Mouse (Mus musculus) lung, postnatal 36 days (tissue): ENCODE measurements around the gene 4931406P16Rik.

Experiments used
- DNase-seq: peaks from one replicate; pipeline ENCODE4 v3.0.0; 2022; ENCODE audit warnings: mixed read lengths

The 4931406P16Rik gene

DNA sequence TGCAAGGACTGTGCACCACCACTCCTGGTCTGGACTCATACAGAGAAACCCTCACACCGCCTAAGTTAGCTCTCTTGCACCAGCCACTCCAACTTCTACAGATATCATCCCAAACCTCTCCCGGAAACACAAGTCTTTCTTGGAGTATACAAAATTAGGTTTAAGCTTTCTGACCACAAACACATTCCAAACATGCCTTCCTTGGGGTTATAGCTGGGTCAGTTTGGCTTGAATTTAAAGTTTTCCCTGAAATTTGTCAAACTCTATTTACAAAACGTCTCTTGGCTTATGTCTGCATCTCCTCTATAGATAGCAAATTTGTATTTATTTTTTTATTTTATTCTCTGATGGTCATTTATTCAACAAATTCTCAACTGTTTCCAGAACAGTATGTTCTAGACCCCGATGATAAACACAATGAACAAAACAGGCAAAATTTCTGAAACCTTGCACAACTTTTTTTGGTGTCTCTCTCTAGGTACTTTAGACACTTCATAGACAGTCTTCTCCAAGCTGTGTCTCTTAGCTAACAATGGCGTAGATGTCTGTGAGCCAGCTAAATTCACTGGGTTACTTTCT is 4.1 kb downstream of the 4931406P16Rik start:
- DNase-seq: no peak

DNA sequence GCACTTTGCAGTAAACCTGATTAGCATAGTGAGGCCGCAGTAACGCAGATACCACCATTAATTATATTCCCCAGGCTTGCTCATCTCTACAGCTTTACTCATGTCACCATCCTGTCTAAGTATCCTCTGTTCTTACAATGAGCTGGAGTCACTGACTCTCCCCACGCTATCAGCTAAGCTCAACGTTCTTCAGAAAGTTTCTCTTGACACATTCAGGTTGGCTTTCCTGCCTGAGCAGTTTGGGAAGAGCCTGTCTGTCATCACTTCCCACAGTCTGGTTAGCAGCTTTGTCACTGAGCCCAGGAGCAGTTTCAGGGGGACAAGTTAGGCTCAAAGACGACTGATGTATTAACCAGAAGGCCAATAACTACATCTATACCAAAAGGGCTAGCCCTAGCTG is 4.8 kb downstream of the 4931406P16Rik start:
- DNase-seq: no peak

DNA sequence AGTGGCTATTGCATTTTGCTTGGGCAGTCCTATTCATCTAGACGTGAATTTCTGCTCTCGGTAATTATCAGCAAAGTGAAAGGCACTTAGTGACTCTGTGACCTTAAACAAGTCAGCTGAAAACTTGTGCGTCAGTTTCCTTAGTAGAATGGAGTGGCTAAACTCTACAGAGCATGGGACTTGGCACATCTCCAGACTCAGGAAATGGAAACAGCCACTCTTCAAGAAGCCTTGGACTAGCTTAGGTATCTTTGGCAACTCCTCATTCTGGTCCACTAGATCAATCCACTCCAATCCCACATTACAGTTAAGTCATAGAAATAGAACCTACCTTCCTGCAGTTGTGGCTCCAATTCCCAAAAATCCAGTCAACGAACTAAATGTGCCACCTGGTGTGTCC is 7.9 kb downstream of the 4931406P16Rik start:
- DNase-seq: peak; percentile 82

DNA sequence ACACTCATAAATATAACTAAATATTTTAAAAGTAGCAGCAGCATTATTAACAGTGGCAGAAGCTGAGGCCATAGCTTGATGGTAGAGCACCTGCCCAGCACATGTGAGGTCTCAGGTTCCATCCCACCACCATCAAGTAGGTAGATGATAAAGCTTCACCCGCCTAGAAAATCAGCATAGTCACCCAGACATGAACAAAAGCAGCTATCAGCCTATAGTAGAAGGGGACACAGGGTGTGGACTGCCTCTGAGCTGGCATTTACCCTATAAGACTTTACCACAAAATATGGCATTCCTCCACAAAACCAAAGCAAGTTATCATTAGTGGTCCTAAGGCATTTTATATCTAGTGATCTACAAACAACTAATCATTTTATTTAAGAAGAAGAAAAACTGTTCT is 10.7 kb downstream of the 4931406P16Rik start:
- DNase-seq: no peak

DNA sequence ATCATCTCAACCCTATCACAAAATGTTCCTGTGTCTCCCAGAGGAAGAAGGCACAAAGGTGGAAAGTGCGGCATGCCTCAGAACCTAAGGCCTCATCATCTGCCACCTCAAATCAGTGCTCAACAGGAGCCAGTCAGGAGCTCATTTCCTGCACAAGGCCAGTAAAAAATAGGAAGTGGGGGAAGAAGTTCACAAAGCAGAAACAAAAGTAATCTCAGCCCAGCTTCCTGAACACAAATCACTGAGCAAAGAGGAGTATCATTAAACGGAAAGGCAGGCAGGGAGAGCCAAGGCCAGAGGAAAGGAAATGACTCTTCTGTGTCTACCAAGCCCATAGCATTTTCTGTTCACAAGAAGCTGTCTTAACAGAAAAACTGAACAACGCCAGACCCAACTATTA is 11.4 kb downstream of the 4931406P16Rik start:
- DNase-seq: peak; percentile 63

DNA sequence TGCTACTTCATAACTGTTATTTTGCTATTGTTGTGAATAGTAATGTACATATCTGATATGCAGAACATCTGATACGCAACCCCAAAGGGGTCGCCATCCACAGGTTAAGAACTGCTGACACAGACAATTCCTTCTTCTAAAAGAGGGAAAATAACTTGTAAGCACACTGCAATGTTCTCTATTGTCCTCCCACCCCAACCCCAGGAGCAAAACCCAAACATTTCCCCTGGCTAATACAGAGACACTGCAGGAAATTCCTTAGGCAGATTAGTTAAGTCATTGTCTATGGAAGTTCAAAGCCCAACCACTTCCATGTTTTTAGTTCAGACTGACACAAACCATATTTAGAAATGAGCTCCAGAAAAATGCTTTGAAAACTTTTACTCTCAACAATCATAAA is 14.5 kb downstream of the 4931406P16Rik start:
- DNase-seq: no peak

DNA sequence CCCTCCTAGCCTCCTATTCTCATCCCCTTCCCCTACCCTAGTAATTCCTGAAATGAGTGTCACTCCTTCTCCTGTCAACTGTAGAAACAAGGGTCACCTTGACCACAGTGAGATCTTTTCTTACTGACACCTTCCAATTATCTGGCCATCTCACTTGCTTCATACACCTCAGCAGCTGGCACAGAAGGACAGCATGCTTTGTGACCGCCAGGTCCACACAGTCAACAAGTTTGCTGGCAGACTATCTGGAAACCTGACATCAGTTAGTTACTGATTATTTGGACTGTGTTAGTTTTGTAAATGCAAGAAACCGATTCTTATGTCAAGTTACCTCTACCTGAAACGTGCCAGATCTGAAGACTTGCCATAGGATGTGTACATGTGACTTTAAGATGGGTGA is 17.2 kb downstream of the 4931406P16Rik start:
- no peak for DNase-seq

DNA sequence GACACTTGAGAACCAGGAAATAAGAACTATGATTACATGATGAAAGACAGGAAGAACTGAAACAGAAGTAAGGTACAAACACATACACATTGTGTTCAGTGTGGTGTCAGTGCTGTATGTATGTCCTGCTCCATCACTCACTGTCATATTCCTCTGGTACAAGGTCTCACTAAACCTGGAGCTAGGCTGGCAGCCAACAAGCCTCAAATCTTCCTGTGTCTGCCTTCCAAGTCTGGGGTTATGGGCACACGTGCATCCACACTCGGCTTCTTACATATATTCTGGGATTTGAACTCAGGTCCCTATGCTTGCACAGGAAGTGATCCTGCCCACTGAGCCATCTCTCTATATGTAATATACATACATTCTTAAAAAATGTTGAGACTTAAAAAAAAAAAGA is 20.7 kb downstream of the 4931406P16Rik start:
- no peak for DNase-seq

DNA sequence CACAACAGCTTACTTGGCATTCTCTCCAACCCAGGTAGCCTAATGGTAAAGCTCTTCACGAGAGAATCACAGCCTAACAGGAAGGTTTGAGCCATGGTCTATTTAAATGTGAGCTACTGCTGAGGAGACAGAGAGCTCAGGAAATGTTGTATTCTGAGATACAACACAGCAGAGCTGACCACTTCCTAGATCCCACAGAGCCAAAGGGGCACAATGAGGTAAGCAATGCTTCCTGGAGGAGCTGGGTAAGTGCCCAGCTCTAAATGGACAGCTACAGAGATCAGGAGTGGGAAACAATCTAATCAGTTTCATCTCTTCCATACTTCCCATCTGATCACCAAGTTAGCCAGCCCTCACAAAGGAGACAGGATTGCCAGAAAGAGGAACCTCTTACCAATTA is 22.1 kb downstream of the 4931406P16Rik start:
- peak; percentile 75 for DNase-seq

DNA sequence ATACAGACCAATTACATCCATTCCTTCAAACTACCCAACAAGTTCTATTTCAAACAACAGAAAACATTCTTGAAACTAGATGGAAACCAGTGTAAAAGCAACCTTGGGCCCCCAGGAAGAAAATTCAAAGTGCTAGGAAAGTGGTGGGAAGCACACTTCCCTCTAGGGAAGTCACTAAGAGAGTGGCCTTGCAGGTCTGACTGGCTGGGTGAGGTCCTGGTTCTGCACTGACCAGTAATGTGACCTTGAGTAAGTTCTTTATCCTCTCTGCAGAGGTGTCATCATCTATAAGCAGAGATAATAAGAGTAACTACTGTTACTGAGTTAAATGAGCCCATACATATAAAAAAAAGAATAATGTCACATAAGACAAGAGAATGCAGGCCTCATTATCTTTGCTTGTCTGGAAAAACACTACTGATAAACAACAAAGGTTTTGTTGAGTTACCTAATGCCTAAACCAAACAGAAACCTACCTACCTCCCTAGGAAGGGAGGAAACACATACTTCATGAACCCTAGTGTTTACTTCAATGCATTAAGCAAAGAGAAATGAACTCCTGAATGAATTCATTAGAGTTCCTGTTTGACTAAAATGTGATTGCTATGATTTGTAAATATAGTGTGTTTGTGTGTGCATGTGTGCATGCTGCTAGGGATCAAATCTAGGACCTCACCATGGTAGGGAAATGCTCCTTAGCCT is 22.8 kb downstream of the 4931406P16Rik start:
- DNase-seq: no peak

DNA sequence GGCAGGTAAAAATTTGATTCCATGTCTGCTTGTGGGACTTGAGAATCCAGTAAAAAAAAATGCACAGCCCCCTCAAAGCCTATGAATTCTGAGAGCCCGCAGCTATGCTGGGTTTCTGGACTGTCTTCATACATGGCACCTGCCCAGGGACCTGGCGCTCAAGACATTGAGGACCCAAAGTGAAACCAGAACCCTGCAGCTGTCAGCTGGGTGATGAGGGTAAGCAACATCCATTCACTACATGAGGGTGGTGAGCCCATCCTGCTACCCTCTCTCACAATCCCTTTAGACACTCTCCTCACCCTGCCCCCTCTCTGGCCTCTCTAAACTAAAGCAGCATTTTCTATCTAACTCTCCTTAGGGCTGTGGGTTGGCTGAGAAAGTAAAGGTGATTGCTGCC is 35.7 kb downstream of the 4931406P16Rik start:
- no peak for DNase-seq

DNA sequence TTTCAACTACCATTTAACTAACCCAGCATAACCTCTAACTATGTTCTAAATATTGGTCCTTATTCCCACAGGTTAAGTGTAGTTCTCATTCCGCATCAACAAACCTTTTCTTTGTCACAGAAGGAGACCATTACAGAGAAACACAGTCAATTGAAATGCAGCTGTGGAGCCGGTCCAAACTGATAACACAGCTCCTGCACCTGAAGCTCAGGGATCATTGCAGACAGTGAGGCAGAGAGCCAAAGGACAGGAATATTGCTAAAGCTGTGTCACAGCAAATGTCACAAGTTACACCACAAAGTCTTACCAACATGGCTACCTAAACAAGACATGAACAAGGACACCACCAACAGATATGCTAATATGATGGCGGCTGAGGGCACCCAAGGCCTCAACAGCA is 37.3 kb downstream of the 4931406P16Rik start:
- DNase-seq: no peak

DNA sequence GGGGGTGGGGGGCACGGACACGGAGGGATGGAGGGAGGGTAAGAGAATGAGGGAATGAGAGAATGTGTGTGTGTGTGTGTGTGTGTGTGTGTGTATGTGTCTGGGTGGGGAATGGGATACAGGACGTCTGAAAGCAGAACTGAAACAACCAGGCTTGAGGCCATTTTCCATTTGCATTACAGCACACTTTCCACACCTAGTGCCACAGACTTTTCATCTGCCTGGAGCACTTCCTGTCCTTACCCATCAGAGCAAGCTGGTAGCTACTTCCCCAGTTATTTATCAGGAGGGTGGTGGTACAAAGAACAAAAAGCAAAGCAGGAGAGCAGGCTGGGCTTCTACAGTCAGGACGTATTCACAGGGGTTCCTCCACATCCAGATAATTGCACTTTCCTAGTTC is 40.9 kb downstream of the 4931406P16Rik start:
- DNase-seq: no peak

DNA sequence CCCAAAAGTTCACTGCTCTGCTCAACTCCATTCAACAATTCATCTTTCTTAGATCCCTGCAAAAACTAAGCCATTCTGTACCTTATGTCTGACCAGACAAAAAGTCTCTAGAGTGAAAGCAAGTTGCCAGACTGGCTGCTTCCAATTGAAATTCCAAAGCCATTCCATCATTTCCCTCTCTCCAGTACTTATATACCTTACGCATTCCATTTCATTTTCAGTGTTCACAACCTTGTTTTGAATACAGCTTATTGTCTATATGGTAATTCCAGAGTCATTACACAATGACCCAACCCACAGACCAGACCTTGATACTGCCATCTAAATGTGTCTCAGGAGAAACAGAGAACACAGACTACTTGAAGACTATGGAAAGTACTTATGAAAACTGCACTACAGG is 44.9 kb downstream of the 4931406P16Rik start:
- DNase-seq: no peak

DNA sequence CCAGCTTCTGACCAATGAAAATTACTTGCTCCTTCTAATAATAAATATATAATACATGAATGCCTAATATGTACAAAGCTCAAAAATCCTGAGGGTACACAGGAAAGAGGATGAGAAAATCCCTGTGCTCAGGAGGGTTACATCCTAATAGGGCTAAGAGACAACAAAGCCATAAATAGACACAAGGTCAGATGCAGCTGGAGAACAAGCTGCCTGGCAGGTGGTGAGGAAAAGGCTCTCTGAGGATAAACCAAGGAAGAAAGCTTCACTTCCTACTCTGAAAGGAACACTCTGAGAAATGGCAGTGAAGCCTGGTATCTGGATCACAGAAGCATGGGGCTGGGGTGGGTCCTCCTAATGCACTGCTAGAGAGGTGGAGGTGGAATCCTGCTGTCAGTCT is 46.9 kb downstream of the 4931406P16Rik start:
- DNase-seq: no peak

DNA sequence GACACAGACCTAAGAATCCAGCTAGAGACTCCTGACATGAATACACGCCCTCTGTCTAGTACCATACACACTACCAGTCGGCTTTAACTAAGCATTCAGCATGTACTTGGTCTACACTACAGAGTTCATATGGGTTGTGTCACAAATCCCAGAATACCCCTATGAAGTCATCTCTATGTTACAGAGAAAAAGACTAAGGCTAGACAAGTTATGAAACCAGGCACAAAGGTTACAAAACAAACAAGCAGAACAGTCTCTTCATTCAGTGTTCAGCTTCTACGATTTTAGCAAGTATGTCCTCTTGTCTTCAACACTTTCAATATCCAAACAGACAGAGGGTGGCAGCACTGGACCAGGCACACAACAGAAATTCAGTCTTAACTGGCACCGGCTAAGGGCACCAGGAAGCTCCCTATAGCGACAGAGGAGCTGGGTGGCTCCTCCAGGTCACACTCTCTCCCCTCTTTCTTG is 47.4 kb downstream of the 4931406P16Rik start:
- peak; percentile 96 for DNase-seq

DNA sequence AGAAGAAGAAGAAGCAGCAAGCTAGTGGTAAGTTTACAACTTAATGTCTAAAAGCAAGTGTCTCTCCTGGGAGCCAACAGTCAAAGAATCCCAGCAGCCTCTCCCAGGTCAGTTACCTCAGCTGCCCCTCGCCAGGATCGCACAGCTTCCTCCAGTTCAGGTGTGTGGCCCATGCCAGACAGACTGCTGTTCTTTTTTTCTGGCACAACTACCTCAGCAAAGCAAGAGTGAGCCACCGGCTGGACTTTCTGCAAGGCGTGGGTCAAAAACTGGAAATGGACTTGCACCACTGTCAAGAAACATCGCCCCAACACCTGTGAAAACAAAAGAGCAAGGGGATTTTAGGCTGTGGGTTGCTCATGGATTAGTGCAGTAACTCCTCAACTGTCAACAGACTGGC is 49.9 kb downstream of the 4931406P16Rik start:
- DNase-seq: no peak

DNA sequence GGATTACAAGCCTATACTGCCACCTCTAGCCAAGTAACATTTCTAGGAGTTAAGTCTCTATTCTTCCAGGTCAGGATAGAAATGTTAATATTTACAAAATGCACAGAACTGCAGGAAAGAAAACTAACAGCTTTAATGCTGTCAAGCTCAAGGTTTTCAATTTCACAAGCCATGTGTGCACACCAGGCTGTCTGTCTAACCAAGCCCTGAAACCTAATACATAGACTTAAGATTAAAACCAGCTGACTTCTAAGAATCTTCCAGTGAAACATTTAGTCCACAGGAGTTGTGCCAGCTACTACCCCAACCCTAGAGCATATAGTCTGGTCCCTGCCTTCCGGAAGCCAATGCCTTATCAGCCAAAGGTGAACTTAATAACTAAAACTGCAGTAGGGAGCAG is 54.9 kb downstream of the 4931406P16Rik start:
- no peak for DNase-seq

DNA sequence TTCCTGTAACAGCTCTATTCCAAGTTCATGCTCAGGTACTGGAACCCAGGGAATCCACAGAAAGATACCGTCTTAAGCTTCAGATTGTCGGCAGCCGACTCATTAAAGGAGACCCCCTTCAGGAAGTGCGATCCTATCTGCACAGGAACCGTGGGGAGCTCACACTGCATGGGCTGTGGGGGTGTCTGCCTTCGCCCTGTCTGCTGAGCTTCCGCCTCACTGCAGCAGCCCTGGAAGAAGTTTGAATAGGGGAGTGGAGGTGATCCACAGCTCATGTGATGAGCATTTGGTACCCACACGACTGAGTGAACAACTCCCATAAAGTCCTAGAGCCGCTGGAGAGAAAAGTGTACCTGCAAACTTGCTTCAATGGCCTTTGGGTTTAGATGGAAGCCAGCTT is 56.1 kb downstream of the 4931406P16Rik start:
- DNase-seq: no peak

DNA sequence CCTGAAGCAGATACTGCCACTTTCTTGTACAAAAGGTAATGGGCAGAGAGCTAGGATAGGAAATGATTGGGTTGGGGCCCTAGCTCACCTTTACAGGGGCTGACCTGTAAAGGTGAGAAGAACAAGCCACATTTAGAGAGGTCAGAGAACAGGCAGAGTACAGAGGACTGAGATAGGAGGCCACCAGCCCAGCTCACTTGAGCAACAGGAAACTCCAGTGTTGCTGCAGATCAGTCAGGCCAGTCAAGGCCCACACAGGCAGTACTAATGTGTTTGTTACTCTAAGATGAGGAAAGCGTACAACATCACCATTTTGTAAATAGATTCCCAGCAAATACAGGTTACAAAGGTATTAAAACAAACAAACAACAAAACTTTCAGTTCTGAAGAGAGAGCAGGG is 57.4 kb downstream of the 4931406P16Rik start:
- DNase-seq: no peak

DNA sequence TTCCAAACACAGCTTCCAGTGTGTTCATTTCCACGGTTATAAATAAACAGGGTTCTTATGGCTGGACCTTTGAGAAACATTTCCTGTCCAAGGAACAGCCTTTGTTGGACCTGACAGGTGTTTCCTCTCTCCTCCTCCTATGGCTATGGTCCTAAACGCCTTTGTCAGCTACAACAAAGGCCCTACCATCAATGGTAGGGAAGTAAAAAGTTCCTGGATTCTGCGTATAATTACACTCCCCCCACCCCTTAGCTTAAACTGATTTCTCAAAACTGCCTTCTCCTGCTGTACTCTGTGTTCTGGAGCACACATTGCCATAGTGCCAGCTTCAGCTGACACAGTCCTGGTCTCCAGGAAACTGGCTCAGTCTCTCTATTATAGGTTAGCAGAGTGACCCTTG is 58.2 kb downstream of the 4931406P16Rik start:
- peak; percentile 46 for DNase-seq

DNA sequence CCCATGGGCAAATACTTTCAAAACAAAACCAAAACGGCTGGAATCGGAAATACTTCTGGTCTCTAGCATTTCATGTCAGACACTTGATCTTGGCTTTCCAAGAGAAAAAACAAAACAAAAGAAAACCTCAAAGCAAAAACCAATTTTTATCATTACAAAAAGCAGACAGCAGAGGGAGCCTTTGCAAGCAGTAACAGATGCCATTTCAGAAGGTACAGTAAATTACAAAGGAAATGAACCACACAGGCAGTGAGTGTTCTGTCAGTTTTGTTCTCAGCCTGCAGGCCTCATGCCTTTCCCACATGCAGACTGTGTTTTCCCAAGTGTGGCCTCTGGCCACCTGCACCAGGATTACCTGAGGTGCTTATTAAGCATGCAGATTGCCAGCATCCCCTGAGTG is 61.3 kb downstream of the 4931406P16Rik start:
- peak; percentile 45 for DNase-seq

DNA sequence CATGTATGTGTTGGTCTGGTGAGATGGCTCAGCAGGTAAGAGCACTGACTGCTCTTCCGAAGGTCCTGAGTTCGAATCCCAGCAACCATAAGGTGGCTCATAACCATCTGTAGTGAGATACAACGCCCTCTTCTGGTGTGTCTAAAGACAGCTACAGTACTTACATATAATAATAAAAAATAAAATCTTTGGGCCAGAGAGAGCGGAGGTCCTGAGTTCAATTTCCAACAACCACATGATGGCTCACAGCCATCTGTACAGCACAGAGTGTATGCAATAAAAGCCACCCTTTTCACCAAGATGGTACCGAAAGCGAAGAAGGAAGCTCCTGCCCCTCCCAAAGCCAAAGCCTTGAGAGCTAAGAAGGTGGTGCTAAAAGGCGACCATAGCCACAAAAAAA is 62.6 kb downstream of the 4931406P16Rik start, which contains the start of gene Gm6096:
Gm6096 (plus strand) TSS at position 301 of the 400 bp plus-strand sequence.
- DNase-seq: no peak

DNA sequence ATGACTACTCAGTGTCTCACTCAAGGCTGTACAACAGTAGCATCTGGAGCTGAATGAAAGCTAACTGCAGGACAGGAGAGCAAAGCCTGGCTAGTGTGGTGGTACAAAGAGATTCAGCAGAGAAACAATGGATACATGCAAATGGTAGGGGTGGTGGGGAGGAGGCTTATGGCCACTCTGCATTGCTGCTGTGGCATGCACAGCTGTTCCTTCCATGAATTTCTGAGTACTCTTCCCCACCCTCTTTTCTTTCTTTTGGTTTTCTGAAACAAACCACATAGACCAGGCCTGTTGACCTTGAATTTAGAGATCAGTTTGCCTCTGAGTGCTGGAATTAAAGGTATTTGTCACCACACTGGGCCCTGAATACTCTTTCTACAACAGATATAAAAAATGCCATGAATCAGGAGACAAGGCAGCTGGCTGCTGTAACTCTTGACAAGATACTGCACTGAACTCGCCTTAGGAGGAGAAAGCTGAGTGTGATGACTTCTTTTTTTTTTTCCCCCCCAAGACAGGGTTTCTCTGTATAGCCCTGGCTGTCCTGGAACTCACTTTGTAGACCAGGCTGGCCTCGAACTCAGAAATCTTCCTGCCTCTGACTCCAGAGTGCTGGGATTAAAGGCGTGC is 66.4 kb downstream of the 4931406P16Rik start:
- DNase-seq: no peak
